Comparison of ENCODE assay signal across 8 mouse cellular contexts in genomic region chr9:7873511-7874211, GRCm38 (mm10). TPM values are rescaled to one million over a fixed set of nuclear protein-coding genes. Genes with fewer than 3 reads are reported as not detected.
DNase-seq lines count a peak whose midpoint lies in the region; ATAC-seq lines count a peak whose summit lies in the region.

No protein-coding gene starts in this region.

- DNase-seq in hindbrain, embryonic 11.5 days (ENCODE audit: low spot score) = peak; percentile 7
- DNase-seq in hindbrain, embryonic 14.5 days (ENCODE audit: low spot score) = no peak
- DNase-seq in CD4-positive helper T cell, adult 2 months (ENCODE audit: low read depth, low spot score) = peak; percentile 67
- peak; percentile 12 for DNase-seq in embryonic facial prominence, embryonic 10.5 days (ENCODE audit: low spot score)
- no peak for DNase-seq in right cerebral cortex, postnatal 10 days (ENCODE audit: low spot score in 2 of 2)
- no peak for DNase-seq in frontal cortex, postnatal 25 days (ENCODE audit: low spot score in 2 of 2)
- DNase-seq in left cerebral cortex, postnatal 25 days (ENCODE audit: low spot score in 2 of 2) = no peak

- H3K9me3 ChIP-seq in hindbrain, embryonic 11.5 days (ENCODE audit: control insufficient read depth, low read length) = no peaks in the 10 kb centered on the region
- no peaks in the 10 kb centered on the region for H3K9me3 ChIP-seq in hindbrain, embryonic 14.5 days (ENCODE audit: control insufficient read depth, low read length)
- H3K9me3 ChIP-seq in embryonic facial prominence, embryonic 10.5 days = no peaks in the 10 kb centered on the region
- H3K9me3 ChIP-seq in liver, embryonic 12.5 days (replicated peaks) = no peaks in the 10 kb centered on the region

- H3K27ac ChIP-seq in hindbrain, embryonic 11.5 days (ENCODE audit: low read depth, low read length) = no peak overlapping the region
- no peak overlapping the region for H3K27ac ChIP-seq in hindbrain, embryonic 14.5 days
- peak overlapping the region; percentile 92; the same call in 1 of the 2 replicates for H3K27ac ChIP-seq in embryonic facial prominence, embryonic 10.5 days (replicated peaks)
- peak overlapping the region; percentile 76 for H3K27ac ChIP-seq in liver, embryonic 12.5 days

- no peaks in the 10 kb centered on the region for H3K36me3 ChIP-seq in hindbrain, embryonic 11.5 days (ENCODE audit: control insufficient read depth, insufficient read depth, low read length)
- no peaks in the 10 kb centered on the region for H3K36me3 ChIP-seq in hindbrain, embryonic 14.5 days (replicated peaks; ENCODE audit: control insufficient read depth, insufficient read depth)
- H3K36me3 ChIP-seq in embryonic facial prominence, embryonic 10.5 days (replicated peaks) = no peaks in the 10 kb centered on the region
- H3K36me3 ChIP-seq in liver, embryonic 12.5 days = peaks cover 3% of the 10 kb centered on the region; the same call in 1 of the 2 replicates

- intact Hi-C loops in left cerebral cortex, postnatal 25 days (cut with DNase I) = no loop called here

- no peaks in the 10 kb centered on the region for H3K27me3 ChIP-seq in hindbrain, embryonic 11.5 days (ENCODE audit: control insufficient read depth, insufficient read depth, low read length)
- no peaks in the 10 kb centered on the region for H3K27me3 ChIP-seq in hindbrain, embryonic 14.5 days (ENCODE audit: control insufficient read depth, insufficient read depth, low read length)
- no peaks in the 10 kb centered on the region for H3K27me3 ChIP-seq in embryonic facial prominence, embryonic 10.5 days (replicated peaks; ENCODE audit: low read depth, poor library complexity, severe bottlenecking)
- H3K27me3 ChIP-seq in liver, embryonic 12.5 days (replicated peaks) = 0 out of 2 replicates have a peak, but pooled peaks cover 5% of the 10 kb centered on the region

- WGBS in hindbrain, embryonic 11.5 days = 91% methylated on average over 8 of the region's 8 CpGs
- WGBS in hindbrain, embryonic 14.5 days = 93% methylated on average over 8 of the region's 8 CpGs
- 88% methylated on average over 8 of the region's 8 CpGs for whole genome bisulfite sequencing in embryonic facial prominence, embryonic 10.5 days
- 77% methylated on average over 8 of the region's 8 CpGs for WGBS in liver, embryonic 12.5 days (ENCODE audit: insufficient replicate concordance)

- H3K9ac ChIP-seq in hindbrain, embryonic 11.5 days (ENCODE audit: low read depth, low read length) = no peak overlapping the region
- H3K9ac ChIP-seq in hindbrain, embryonic 14.5 days = no peak overlapping the region
- H3K9ac ChIP-seq in liver, embryonic 12.5 days = peak overlapping the region; percentile 73

- no peak for ATAC-seq in hindbrain, embryonic 11.5 days (ENCODE audit: low FRiP score)
- no peak for ATAC-seq in hindbrain, embryonic 14.5 days (ENCODE audit: low FRiP score)
- ATAC-seq in liver, embryonic 12.5 days = no peak

- H3K4me3 ChIP-seq in hindbrain, embryonic 11.5 days (ENCODE audit: low read depth, low read length) = no peak overlapping the region
- H3K4me3 ChIP-seq in hindbrain, embryonic 14.5 days (replicated peaks; ENCODE audit: low read length) = no peak overlapping the region
- H3K4me3 ChIP-seq in embryonic facial prominence, embryonic 10.5 days = peak overlapping the region; percentile 68; the same call in 1 of the 2 replicates
- peak overlapping the region; percentile 66 for H3K4me3 ChIP-seq in liver, embryonic 12.5 days

- no peak overlapping the region for H3K4me2 ChIP-seq in hindbrain, embryonic 11.5 days (replicated peaks; ENCODE audit: low read depth, low read length)
- H3K4me2 ChIP-seq in hindbrain, embryonic 14.5 days (replicated peaks) = no peak overlapping the region
- H3K4me2 ChIP-seq in liver, embryonic 12.5 days = peak overlapping the region; percentile 88

- no peaks in the 10 kb centered on the region for H3K4me1 ChIP-seq in hindbrain, embryonic 11.5 days (replicated peaks; ENCODE audit: control insufficient read depth, insufficient read depth, low read length)
- H3K4me1 ChIP-seq in hindbrain, embryonic 14.5 days (replicated peaks; ENCODE audit: control insufficient read depth, insufficient read depth, low read length) = no peaks in the 10 kb centered on the region
- peaks cover 19% of the 10 kb centered on the region for H3K4me1 ChIP-seq in embryonic facial prominence, embryonic 10.5 days
- H3K4me1 ChIP-seq in liver, embryonic 12.5 days = peaks cover 29% of the 10 kb centered on the region

RNA-seq across cellular contexts. Expression of gene Birc3, which starts 0.7 kb away (rescaled TPM):
- polyA plus RNA-seq in hindbrain, embryonic 11.5 days (2014; fragmentation: Nextera tagmentation; extraction: Ambion mirVana) = 3.5 and 3.7 TPM in 2 replicates
- 1.7 and 2.7 TPM in 2 replicates for polyA plus RNA-seq in hindbrain, embryonic 14.5 days (2014; fragmentation: Nextera tagmentation; extraction: Ambion mirVana)
- polyA plus RNA-seq in embryonic facial prominence, embryonic 10.5 days (2016; fragmentation: Nextera tagmentation; extraction: Ambion mirVana) = 4.5 and 4.6 TPM in 2 replicates
- polyA plus RNA-seq in liver, embryonic 12.5 days (2016; fragmentation: Nextera tagmentation; extraction: Ambion mirVana) = 6.7 and 6.9 TPM in 2 replicates
- total RNA-seq in left cerebral cortex, postnatal 25 days (2021) = 1 to 10 TPM; 2.7 to 3.8 TPM

RNA-seq across cellular contexts. Expression of gene Birc2, which starts 36.8 kb away (rescaled TPM):
- polyA plus RNA-seq in hindbrain, embryonic 11.5 days (2014; fragmentation: Nextera tagmentation; extraction: Ambion mirVana) = 45.3 and 51.7 TPM in 2 replicates
- polyA plus RNA-seq in hindbrain, embryonic 14.5 days (2014; fragmentation: Nextera tagmentation; extraction: Ambion mirVana) = 47.7 and 48.9 TPM in 2 replicates
- 30.3 and 35.9 TPM in 2 replicates for polyA plus RNA-seq in embryonic facial prominence, embryonic 10.5 days (2016; fragmentation: Nextera tagmentation; extraction: Ambion mirVana)
- polyA plus RNA-seq in liver, embryonic 12.5 days (2016; fragmentation: Nextera tagmentation; extraction: Ambion mirVana) = 15.0 and 15.6 TPM in 2 replicates
- 10 to 100 TPM; 35.1 to 37.5 TPM for total RNA-seq in left cerebral cortex, postnatal 25 days (2021)

Comparison
In these comparisons a context has a peak if more than half of its experiments do, and no peak if none do; other contexts are left out.
1. DNase-seq: peak in hindbrain, embryonic 11.5 days (single experiment), CD4-positive helper T cell, adult 2 months (single experiment) and embryonic facial prominence, embryonic 10.5 days (single experiment); none in hindbrain, embryonic 14.5 days (single experiment), right cerebral cortex, postnatal 10 days (0 of 2), frontal cortex, postnatal 25 days (0 of 2) and left cerebral cortex, postnatal 25 days (0 of 2).
2. H3K27ac ChIP-seq: peak in embryonic facial prominence, embryonic 10.5 days (single experiment) and liver, embryonic 12.5 days (single experiment); none in hindbrain, embryonic 11.5 days (single experiment) and hindbrain, embryonic 14.5 days (single experiment).
3. H3K4me3 ChIP-seq: peak in embryonic facial prominence, embryonic 10.5 days (single experiment) and liver, embryonic 12.5 days (single experiment); none in hindbrain, embryonic 11.5 days (single experiment) and hindbrain, embryonic 14.5 days (single experiment).